Mouse (Mus musculus): ENCODE measurements around the gene Clec4b1.
"Not testable (repeated sequence)": the region's sequence is repeated elsewhere in the genome, so short reads cannot be mapped to it uniquely, and the experiment has no call there.

Gene Clec4b1

DNA sequence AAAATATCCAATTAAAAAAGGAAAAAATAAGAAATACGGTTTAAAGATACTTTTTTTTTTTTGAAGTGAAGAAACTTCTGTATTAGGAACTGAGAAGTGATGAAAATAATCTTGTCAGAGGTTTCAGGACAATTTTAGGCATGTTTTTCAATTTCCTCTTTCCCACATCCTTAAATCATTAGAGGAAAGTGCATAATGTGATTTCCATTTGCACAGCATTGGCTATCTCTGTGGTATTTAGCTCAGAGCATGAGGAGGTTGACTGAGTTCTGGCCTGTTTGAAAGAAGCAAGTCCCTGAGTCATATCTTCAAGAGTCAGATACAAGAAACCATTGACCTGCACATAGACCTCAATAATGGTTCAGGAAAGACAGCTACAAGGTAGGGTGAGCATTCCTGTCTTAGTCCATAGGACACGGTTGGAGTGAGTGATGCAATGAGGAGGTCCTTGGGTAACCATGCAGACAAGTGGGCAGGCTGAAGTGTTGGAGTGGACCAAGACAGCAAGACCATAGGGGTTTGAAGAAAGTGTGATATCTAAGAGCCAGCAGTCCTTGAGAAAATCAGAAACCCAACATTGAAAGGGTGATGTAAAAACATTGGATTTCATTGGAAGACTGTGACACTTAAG lies at the start of gene Clec4b1:
Gene Clec4b1, plus strand, starts transcription at position 221 of the 631 bp plus-strand sequence.
- no peak for DNase-seq (ENCODE audit: extremely low read depth, low read depth, low spot score)

DNA sequence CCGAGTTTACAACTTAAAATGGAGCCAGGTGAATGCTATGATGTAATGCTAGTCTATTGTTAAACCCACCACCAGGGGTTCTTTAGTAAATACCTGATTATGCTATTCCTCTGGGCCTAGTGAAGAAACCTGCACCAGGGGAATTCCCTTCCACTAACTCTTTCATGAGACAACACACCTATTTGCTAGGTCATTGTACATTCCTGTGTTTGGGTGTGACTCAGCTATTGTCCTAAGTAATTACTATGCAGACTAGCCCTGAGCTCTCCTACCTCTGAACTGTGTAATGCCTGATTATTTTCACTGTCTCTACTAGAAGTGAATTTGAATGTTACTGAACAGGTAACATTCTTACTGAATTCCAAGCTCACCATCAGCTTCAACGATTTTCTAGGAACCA lies 45.1 kb upstream of the Clec4b1 start:
- DNase-seq (ENCODE audit: extremely low read depth, low read depth, low spot score): not testable (repeated sequence)

DNA sequence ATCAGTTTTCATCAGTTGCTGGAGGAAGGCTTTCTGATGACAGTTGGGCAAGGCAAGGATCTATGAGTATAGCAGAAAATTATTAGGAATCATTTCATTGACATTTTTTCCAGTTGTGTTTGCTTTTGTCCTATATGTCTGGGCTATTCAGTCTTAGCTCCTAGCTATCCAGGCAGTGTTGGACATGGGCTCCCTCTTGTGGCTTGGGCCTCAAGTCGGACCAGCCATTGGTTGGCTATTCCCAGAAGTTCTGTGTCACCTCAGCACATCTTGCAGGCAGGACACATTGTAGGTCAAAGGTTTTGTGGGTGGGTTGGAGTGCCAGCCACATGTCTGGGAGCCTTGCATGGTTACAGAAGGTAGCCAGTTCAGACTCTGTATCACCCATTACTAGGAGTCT lies 44.2 kb upstream of the Clec4b1 start:
- DNase-seq (ENCODE audit: extremely low read depth, low read depth, low spot score): no peak

DNA sequence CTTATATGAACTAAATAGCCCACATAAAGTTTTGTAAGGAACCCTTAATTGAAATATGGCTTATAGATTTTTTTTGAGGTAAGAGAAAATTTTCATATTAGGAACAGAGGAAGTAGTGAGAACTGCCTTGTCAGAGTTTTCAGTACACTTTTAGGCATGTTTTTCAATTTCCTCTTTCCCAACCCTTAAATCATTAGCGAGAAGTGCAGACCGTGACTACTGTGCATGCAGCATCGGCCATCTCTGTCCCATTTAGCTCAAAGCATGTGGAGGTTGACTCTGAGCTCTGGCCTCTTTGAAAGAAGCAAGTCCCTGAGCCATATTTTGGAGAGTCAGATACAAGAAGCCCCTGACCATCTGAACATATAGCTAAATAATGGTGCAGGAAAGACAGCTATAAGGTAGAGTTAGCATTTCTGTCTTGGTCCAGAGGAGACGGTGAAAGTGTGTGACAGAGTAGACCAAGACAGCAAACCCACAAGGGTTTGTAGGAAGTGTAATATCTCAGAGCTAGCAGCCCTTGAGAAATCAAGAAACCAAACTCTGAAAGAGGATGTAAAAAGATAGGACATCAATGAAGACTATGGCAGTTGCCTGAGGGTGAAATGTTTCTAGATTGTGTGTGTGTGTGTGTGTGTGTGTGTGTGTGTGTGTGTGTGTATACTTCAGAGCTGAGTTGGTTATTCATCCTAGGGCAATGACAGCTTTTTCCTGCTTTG lies 45.5 kb downstream of the Clec4b1 start:
- DNase-seq (ENCODE audit: extremely low read depth, low read depth, low spot score): no peak

DNA sequence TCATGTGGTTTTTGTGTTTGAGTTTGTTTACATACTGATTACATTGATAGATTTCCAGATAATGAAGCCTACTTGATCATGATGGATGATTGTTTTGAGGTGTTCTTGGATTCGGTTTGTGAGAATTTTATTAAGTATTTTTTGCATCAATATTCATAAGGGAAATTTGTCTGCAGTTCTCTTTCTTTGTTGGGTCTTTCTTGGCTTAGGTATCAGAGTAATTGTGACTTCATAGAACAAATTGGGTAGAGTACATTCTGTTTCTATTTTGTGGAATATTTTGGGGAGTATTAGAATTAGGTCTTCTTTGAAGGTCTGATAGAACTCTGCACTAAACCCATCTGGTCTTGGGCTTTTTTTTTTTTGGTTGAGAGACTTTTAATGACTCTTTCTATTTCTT lies 56.4 kb downstream of the Clec4b1 start, which contains the start of gene Clec4a2:
Gene Clec4a2, plus strand, starts transcription at position 301 of the 400 bp plus-strand sequence.
- not testable (repeated sequence) for DNase-seq (ENCODE audit: extremely low read depth, low read depth, low spot score)

Data from fat pad, adult 2 months (tissue).